Mouse (Mus musculus): ENCODE measurements around the gene Hist1h2bf. TPM values are rescaled to one million over a fixed set of nuclear protein-coding genes. Genes with fewer than 3 reads are reported as not detected.
A peak's percentile ranks its signal among the peaks of the same experiment; 100 is the strongest.

Hist1h2bf gene
- polyA plus RNA-seq, 1 experiment from 2014 or later, result 7.1 TPM

DNA sequence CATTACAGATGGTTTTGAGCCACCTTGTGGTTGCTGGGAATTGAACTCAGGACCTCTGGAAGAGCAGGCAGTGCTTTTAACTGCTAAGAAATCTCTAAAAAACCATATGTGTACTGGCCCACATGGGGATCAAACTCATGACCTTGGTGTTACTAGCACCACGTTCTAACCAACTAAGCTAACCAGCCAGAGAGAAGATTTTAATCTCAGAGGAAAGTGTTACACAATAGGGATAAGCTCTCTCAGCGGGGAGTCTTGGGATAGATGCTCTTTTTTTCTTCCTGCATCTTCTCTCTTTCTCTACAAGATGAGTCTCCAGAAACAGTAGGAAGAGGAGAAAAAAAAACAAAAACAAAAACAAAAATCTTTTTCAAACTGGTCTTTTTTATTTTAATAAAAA lies 36.4 kb upstream of the Hist1h2bf start:
- H3K36me3 ChIP-seq (ENCODE audit: control insufficient read depth, insufficient read depth, low read length), result no peaks in the 10 kb centered on the region
- DNase-seq (ENCODE audit: low spot score) (no peak), ATAC-seq (replicated peaks; ENCODE audit: low FRiP score, low TSS enrichment, low read depth) (no peak)
- no peak overlapping the region for H3K27ac ChIP-seq (ENCODE audit: low read depth)
- H3K4me3 ChIP-seq (ENCODE audit: low read depth, low read length), result no peak overlapping the region
- no peaks in the 10 kb centered on the region for H3K9me3 ChIP-seq (ENCODE audit: control insufficient read depth, low read length)
- H3K9ac ChIP-seq (ENCODE audit: low read length), result no peak overlapping the region
- no peaks in the 10 kb centered on the region for H3K4me1 ChIP-seq (replicated peaks; ENCODE audit: control insufficient read depth, insufficient read depth, low read length)
- H3K27me3 ChIP-seq (replicated peaks; ENCODE audit: control insufficient read depth, insufficient read depth, low read length), result no peaks in the 10 kb centered on the region
- no peak overlapping the region for H3K4me2 ChIP-seq (ENCODE audit: low read length)
- 70% methylated on average over 2 of the region's 2 CpGs for WGBS

DNA sequence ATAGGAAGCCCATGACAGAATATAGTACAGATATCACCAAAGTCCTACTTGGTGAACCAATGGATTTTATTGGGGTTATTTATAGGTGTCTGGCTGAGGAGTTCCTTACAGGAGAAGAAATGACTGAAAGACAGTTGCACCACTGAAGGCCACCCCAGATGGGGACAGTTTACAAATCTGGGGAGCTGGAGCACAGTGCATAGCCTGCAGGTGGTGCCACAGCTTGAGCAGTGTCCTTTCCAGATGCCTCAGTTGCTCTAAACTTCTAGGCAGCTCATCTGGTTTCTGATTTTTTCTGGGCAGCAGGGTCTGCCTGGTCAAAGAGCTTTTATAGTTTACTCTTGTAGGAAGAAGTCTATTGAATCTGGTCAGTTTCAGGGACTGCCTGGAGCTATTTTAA lies 35.8 kb upstream of the Hist1h2bf start:
- no peak overlapping the region for H3K4me2 ChIP-seq (ENCODE audit: low read length)
- H3K9ac ChIP-seq (ENCODE audit: low read length), result no peak overlapping the region
- no peaks in the 10 kb centered on the region for H3K9me3 ChIP-seq (ENCODE audit: control insufficient read depth, low read length)
- ATAC-seq (replicated peaks; ENCODE audit: low FRiP score, low TSS enrichment, low read depth) (no peak), DNase-seq (ENCODE audit: low spot score) (no peak)
- no peaks in the 10 kb centered on the region for H3K4me1 ChIP-seq (replicated peaks; ENCODE audit: control insufficient read depth, insufficient read depth, low read length)
- no peak overlapping the region for H3K27ac ChIP-seq (ENCODE audit: low read depth)
- no peaks in the 10 kb centered on the region for H3K27me3 ChIP-seq (replicated peaks; ENCODE audit: control insufficient read depth, insufficient read depth, low read length)
- H3K36me3 ChIP-seq (ENCODE audit: control insufficient read depth, insufficient read depth, low read length), result no peaks in the 10 kb centered on the region
- H3K4me3 ChIP-seq (ENCODE audit: low read depth, low read length), result no peak overlapping the region

DNA sequence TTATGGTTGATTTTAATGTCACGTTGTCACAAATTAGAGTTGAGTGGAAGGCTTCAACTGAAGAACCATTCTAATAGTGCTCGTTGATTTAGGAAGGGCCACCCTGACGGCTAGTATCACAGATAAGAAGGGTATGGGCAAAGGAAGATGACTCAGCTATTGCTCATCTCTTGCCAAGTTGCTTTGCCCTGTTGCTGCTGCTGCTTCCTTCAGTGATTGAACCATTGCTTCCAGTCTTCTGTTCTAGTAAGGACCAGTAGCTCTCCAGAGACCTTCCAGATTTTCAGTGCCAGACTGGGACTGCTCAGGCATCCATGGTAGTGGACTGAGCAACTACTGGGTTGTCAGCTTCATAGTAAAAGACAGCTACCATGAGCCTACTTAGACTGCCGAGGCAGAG lies 35.2 kb upstream of the Hist1h2bf start:
- WGBS, result 84% methylated on average over 4 of the region's 4 CpGs
- H3K4me3 ChIP-seq (ENCODE audit: low read depth, low read length), result no peak overlapping the region
- H3K4me2 ChIP-seq (ENCODE audit: low read length), result no peak overlapping the region
- H3K4me1 ChIP-seq (replicated peaks; ENCODE audit: control insufficient read depth, insufficient read depth, low read length), result no peaks in the 10 kb centered on the region
- DNase-seq (ENCODE audit: low spot score) (no peak), ATAC-seq (replicated peaks; ENCODE audit: low FRiP score, low TSS enrichment, low read depth) (no peak)
- no peaks in the 10 kb centered on the region for H3K27me3 ChIP-seq (replicated peaks; ENCODE audit: control insufficient read depth, insufficient read depth, low read length)
- no peak overlapping the region for H3K27ac ChIP-seq (ENCODE audit: low read depth)
- H3K36me3 ChIP-seq (ENCODE audit: control insufficient read depth, insufficient read depth, low read length), result no peaks in the 10 kb centered on the region
- H3K9ac ChIP-seq (ENCODE audit: low read length), result no peak overlapping the region
- no peaks in the 10 kb centered on the region for H3K9me3 ChIP-seq (ENCODE audit: control insufficient read depth, low read length)

DNA sequence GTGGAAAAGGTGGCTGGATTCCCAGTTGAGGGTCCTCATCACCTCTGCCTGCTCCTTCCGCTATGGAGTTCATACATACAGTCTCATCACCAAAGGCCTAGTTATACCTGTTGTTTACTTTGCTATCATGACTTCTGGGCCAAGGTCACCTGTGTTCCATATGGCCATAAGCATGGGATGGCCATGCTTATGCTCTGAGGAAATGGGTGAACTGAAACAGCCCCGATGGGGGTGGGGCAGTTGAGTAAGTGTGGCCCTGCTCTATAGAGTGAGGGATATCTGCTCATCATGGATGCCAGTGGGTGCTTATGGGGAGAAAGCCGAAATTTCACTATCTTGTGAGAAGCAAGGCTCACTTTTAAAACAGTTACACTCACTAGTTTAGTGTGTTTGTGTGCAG lies 31.1 kb upstream of the Hist1h2bf start:
- Histone ChIP-seq H3K9me3 (ENCODE audit: control insufficient read depth, low read length) (no peaks in the 10 kb centered on the region), H3K4me2 (ENCODE audit: low read length) (no peak overlapping the region), H3K36me3 (ENCODE audit: control insufficient read depth, insufficient read depth, low read length) (no peaks in the 10 kb centered on the region), H3K9ac (ENCODE audit: low read length) (no peak overlapping the region), H3K27me3 (replicated peaks; ENCODE audit: control insufficient read depth, insufficient read depth, low read length) (no peaks in the 10 kb centered on the region), H3K27ac (ENCODE audit: low read depth) (no peak overlapping the region), H3K4me1 (replicated peaks; ENCODE audit: control insufficient read depth, insufficient read depth, low read length) (no peaks in the 10 kb centered on the region), H3K4me3 (ENCODE audit: low read depth, low read length) (no peak overlapping the region)
- WGBS, result 89% methylated on average over 3 of the region's 3 CpGs
- DNase-seq (ENCODE audit: low spot score) (no peak), ATAC-seq (replicated peaks; ENCODE audit: low FRiP score, low TSS enrichment, low read depth) (no peak)

DNA sequence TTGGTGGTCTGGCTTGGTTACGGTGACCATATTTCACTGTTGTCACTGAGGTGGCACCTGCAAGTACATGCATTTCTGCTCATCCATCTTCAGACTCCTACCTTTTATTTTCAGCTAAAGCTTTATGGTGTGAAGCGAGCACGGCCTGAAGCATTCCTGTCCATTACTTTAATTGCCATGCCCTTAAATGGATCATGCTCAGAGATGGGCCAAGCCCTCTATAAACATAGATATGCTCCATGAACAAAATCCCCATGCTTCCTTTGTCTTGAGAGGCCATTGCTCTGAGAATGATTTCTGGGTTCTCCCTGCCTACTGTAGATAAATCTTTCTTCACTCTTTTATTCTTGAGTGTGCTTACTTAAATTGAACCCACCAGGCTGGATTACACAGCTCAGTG lies 30.5 kb upstream of the Hist1h2bf start:
- H3K9ac ChIP-seq (ENCODE audit: low read length), result no peak overlapping the region
- no peaks in the 10 kb centered on the region for H3K4me1 ChIP-seq (replicated peaks; ENCODE audit: control insufficient read depth, insufficient read depth, low read length)
- H3K4me3 ChIP-seq (ENCODE audit: low read depth, low read length), result no peak overlapping the region
- no peaks in the 10 kb centered on the region for H3K36me3 ChIP-seq (ENCODE audit: control insufficient read depth, insufficient read depth, low read length)
- 85% methylated on average over 3 of the region's 3 CpGs for WGBS
- no peaks in the 10 kb centered on the region for H3K9me3 ChIP-seq (ENCODE audit: control insufficient read depth, low read length)
- no peak overlapping the region for H3K27ac ChIP-seq (ENCODE audit: low read depth)
- H3K4me2 ChIP-seq (ENCODE audit: low read length), result no peak overlapping the region
- ATAC-seq (replicated peaks; ENCODE audit: low FRiP score, low TSS enrichment, low read depth) (no peak), DNase-seq (ENCODE audit: low spot score) (no peak)
- no peaks in the 10 kb centered on the region for H3K27me3 ChIP-seq (replicated peaks; ENCODE audit: control insufficient read depth, insufficient read depth, low read length)

DNA sequence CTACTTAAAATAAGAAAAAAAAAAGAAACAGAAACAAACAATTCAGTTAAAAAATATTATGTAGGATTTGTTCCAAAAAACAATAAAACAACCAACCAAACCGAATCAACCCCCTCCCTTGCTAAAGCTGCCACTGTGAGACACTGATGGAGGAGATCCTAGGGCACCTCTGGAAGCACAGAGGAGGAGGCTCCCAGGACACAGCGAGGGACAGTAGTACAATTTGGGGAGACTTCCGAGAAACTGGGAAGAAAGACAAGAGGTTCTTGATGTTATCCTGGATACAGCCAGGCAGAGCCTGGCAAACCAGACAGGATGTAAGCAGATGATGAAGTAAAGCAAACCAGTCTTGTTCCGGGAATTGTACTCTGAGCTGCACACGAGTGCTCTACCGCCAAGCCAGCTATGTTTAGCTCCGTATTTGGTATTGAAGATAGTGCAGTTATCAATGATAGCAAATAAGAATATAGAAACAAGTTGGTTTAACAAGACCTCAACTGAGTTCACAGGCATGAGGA lies 29.2 kb upstream of the Hist1h2bf start:
- ATAC-seq (replicated peaks; ENCODE audit: low FRiP score, low TSS enrichment, low read depth) (no peak), DNase-seq (ENCODE audit: low spot score) (no peak)
- no peaks in the 10 kb centered on the region for H3K36me3 ChIP-seq (ENCODE audit: control insufficient read depth, insufficient read depth, low read length)
- no peak overlapping the region for H3K4me3 ChIP-seq (ENCODE audit: low read depth, low read length)
- H3K27ac ChIP-seq (ENCODE audit: low read depth), result no peak overlapping the region
- no peaks in the 10 kb centered on the region for H3K27me3 ChIP-seq (replicated peaks; ENCODE audit: control insufficient read depth, insufficient read depth, low read length)
- H3K4me1 ChIP-seq (replicated peaks; ENCODE audit: control insufficient read depth, insufficient read depth, low read length), result no peaks in the 10 kb centered on the region
- no peak overlapping the region for H3K4me2 ChIP-seq (ENCODE audit: low read length)
- H3K9ac ChIP-seq (ENCODE audit: low read length), result no peak overlapping the region
- H3K9me3 ChIP-seq (ENCODE audit: control insufficient read depth, low read length), result no peaks in the 10 kb centered on the region
- WGBS, result 72% methylated on average over 7 of the region's 7 CpGs

DNA sequence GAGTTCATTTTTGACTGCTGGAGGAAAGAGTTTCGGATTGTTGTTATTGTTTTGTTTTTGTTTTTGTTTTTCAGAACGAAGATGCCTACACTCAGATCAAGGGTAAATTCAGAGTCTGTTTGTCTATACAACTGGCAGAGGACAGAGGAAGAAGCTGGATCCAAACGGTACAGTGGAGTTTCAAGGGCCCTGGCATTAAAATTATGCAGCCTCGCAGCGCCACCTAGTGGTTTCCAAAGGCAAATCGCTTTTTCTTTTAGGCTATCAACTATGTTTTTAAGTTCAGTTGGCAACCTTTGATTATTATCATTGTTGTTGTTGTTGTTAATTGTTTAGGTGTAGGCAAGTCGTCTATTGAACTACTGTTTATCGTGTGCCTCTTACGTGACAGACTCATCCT lies 24.0 kb upstream of the Hist1h2bf start:
- Histone ChIP-seq H3K9ac (ENCODE audit: low read length) (no peak overlapping the region), H3K27me3 (replicated peaks; ENCODE audit: control insufficient read depth, insufficient read depth, low read length) (no peaks in the 10 kb centered on the region), H3K27ac (ENCODE audit: low read depth) (no peak overlapping the region), H3K9me3 (ENCODE audit: control insufficient read depth, low read length) (no peaks in the 10 kb centered on the region), H3K4me3 (ENCODE audit: low read depth, low read length) (no peak overlapping the region), H3K4me1 (replicated peaks; ENCODE audit: control insufficient read depth, insufficient read depth, low read length) (no peaks in the 10 kb centered on the region), H3K4me2 (ENCODE audit: low read length) (no peak overlapping the region), H3K36me3 (ENCODE audit: control insufficient read depth, insufficient read depth, low read length) (no peaks in the 10 kb centered on the region)
- DNase-seq (ENCODE audit: low spot score) (peak; percentile 87), ATAC-seq (replicated peaks; ENCODE audit: low FRiP score, low TSS enrichment, low read depth) (peak; percentile 64; the same call in 1 of the 2 replicates)
- 8% methylated on average over 9 of the region's 9 CpGs for WGBS

DNA sequence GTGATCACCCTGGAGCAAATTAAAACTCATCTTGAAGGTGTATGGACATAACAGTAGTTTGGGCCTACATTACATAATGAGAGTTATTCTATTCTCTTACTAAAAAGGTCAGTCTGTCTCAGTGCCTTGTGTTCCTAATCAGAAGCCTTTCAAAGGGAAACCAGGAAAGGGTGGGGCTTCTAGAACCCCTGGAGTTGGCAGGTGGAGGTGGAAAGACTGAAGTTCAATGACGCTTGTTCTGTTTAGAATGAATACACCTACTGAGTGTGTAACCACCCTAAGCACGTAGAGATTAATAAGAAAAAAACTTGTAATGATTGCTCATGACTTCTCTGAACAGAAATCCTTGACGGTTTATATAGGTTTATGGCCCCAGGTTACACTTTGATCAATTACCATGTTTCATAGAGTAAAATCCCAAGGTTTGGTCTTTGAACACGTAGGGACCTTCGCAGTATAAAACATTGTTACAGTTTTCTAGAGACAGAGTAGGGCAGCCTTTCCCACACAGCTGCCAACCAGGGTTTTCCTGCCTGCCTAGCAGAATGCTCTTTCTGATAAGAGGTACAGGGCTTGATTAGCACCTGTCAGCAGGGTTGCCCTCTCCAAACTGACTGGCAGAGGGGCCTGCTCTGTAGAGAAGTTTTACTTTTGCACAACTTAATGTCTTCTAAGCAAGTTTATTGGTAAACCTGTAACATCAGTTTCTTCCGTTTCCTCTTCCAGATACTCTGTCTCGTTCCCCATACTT lies 21.8 kb upstream of the Hist1h2bf start:
- no peak overlapping the region for H3K9ac ChIP-seq (ENCODE audit: low read length)
- no peak for ATAC-seq (replicated peaks; ENCODE audit: low FRiP score, low TSS enrichment, low read depth)
- no peak overlapping the region for H3K27ac ChIP-seq (ENCODE audit: low read depth)
- DNase-seq (ENCODE audit: low spot score), result peak; percentile 39
- H3K4me2 ChIP-seq (ENCODE audit: low read length), result no peak overlapping the region
- H3K9me3 ChIP-seq (ENCODE audit: control insufficient read depth, low read length), result no peaks in the 10 kb centered on the region
- H3K36me3 ChIP-seq (ENCODE audit: control insufficient read depth, insufficient read depth, low read length), result no peaks in the 10 kb centered on the region
- 87% methylated on average over 7 of the region's 7 CpGs for WGBS
- H3K4me1 ChIP-seq (replicated peaks; ENCODE audit: control insufficient read depth, insufficient read depth, low read length), result no peaks in the 10 kb centered on the region
- H3K4me3 ChIP-seq (ENCODE audit: low read depth, low read length), result no peak overlapping the region
- no peaks in the 10 kb centered on the region for H3K27me3 ChIP-seq (replicated peaks; ENCODE audit: control insufficient read depth, insufficient read depth, low read length)

DNA sequence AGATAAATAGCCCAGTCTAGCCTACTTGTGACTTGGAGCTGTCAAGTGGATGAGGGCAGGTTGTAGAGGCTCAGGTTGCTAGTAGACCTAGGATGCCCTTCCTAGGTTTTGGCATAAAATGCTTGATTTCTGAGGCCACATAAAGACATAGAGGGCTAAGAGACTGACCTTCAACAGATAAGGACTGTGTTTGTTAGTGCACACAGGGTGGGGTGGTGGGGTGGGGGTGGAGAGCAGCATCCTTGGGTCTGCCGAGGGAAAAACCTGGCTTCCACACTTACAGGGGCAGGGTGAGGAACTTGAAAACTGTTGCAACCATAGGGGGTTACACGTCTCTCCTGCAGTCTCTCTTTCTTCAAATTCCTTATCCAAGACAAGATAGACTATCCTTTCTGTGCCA lies 21.2 kb upstream of the Hist1h2bf start:
- Histone ChIP-seq H3K27ac (ENCODE audit: low read depth) (no peak overlapping the region), H3K9me3 (ENCODE audit: control insufficient read depth, low read length) (no peaks in the 10 kb centered on the region), H3K9ac (ENCODE audit: low read length) (no peak overlapping the region), H3K4me2 (ENCODE audit: low read length) (no peak overlapping the region), H3K36me3 (ENCODE audit: control insufficient read depth, insufficient read depth, low read length) (no peaks in the 10 kb centered on the region), H3K4me3 (ENCODE audit: low read depth, low read length) (no peak overlapping the region), H3K27me3 (replicated peaks; ENCODE audit: control insufficient read depth, insufficient read depth, low read length) (no peaks in the 10 kb centered on the region), H3K4me1 (replicated peaks; ENCODE audit: control insufficient read depth, insufficient read depth, low read length) (no peaks in the 10 kb centered on the region)
- no peak for ATAC-seq (replicated peaks; ENCODE audit: low FRiP score, low TSS enrichment, low read depth)
- no peak for DNase-seq (ENCODE audit: low spot score)
- 75% methylated on average over 2 of the region's 2 CpGs for WGBS
